Mouse (Mus musculus) gastrocnemius, postnatal 25 days (tissue): Measurements from ENCODE around the gene Tacc2. TPM values are rescaled to one million over a fixed set of nuclear protein-coding genes. Genes with fewer than 3 reads are reported as not detected.
"Not testable (repeated sequence)": the region's sequence is repeated elsewhere in the genome, so short reads cannot be mapped to it uniquely, and the experiment has no call there.

Experiments used
- DNase-seq: peaks from one replicate; pipeline ENCODE4 v3.0.0; 2022
- total RNA-seq, 2 experiments: library from RNA; stranded (reverse); gene quantifications; 1 replicate in 1 of 2; 2 replicates in 1 of 2; pipeline ENCODE4 v1.2.3; 2021

The Tacc2 gene
- total RNA-seq, 2 experiments from 2014 or later, result 422 to 535 TPM

DNA sequence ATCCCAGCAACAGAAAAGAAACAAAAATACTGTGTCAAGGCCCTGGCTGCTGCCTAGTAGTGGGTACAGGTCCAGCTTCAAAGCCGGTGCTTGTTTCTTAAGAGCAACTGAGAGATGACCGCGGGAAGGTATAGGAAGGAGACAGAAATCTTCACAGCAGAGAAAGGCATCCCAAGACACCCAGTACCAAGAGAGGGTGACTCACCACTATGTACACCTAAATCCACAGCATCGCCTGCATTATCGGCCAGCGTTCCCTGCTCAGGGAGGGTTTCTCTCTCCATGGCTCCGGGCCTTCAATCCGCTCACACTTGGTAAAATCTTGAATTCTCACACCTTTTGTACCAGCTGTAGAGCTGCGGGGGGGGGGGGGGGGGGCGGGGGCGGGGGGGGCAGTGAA lies 4.4 kb upstream of the Tacc2 start, which contains the start of gene Nsmce4a:
TSS of gene Nsmce4a (minus strand) at position 298 of the 400 bp plus-strand sequence.
- no peak for DNase-seq

- no peak for DNase-seq
These were observed 3.5 kb upstream of the Tacc2 start for GRCm38 (mm10) chr7:130573746-130574145.

DNA sequence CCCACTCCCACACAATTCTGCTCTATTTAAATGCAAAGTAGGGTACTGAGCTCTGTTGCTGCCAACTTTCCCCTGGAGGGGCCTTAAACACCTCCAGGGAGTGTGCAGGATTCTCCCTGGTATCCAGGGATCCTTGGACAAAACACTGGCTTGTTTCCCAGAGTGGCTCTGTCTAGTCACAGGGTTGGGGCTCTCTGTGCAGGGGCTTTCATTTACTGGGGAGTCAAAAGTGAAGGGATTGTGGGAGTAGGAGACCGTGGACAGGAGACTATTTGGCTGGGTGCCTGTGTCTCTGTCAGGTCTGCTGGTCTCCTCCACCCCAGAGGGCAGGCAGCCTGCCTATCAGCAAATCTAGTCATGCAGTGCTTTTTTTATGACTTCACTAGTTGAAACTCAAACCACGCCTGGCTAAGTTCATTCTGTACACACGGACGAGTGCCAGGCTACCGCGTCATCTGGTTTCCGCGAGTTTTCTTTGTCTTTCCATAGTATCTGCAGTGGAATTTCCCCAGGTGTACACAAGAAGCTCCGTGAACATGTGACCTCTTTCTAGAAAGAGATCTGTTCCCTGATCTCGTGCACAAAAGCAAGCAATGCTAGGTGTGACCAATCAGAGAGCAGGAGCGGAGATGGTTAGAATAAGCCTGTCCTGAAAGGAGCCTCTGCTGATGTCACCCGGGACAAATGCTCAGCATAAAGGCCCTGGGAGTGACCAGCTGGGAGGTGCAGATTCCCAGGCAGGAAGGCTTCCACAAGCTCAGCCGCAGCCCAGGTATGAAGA lies 2.8 kb upstream of the Tacc2 start:
- no peak for DNase-seq

- DNase-seq, result no peak
These were observed 257 bp upstream of the Tacc2 start for GRCm38 (mm10) chr7:130576981-130577380.

GRCm38 (mm10) chr7:130578066-130578465 lies 828 bp downstream of the Tacc2 start:
- no peak for DNase-seq

GRCm38 (mm10) chr7:130578607-130579006 lies 1.4 kb downstream of the Tacc2 start:
- no peak for DNase-seq

DNA sequence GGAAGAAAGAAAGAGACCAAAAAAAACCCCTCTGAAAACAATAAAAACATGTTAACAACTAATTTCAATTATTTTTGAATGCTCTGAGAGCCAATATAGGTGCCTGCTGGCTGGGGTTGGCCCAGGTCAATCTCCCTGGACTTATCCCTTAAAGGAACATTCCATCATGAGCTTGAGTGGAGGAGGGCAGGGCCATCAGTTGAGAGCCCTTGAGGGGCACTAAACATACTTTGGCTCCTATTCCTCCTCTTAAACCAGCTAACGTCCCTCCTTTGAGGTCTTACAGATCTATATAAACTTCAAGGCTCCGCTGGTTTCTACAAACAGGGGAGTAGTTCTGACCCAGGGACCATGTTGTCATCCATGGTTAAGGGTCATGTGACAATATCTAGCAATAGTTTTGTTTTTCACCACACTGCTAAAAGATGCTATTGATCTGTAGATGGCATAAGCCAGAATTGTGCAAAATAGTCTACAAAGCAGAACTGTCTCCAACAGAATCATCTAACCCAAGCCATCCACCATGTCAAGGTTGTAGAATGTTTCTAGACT lies 9.4 kb downstream of the Tacc2 start:
- DNase-seq, result no peak

DNA sequence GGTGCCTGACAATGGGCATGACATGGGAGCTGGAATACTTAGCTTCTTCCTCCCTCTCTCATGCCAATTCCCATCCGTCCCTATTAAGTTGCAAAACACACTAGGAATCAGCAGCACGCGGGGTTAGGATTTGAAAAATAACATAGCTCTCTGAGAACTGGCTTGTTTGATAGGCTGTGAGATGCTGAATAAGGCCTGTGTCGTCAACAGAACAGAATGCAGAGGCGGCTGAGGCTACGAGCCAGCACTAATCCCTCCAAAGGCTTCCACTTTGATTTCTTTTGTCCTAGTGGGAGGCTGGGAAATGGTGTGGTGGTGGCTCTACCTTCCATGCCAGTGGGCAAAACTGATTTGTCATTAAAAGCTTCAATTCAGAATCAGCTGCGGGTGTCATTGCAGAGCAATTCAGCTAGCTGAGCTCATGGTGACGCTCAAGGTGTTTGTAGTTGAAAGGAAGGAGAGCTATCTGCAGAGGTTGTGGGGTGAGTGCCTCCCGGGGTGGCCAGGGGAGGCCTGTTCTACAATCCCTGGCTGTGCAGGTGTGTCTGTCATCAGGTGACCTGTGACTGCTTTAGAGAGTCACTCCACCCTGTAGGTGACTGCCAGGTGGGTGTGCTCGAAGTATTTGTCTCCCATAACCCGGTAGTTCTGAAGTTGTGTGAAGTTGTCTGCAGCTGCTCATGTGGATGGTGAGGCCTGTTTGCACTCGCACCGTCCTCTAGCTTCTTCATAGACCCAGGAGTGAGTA lies 13.0 kb downstream of the Tacc2 start:
- DNase-seq, result no peak

DNA sequence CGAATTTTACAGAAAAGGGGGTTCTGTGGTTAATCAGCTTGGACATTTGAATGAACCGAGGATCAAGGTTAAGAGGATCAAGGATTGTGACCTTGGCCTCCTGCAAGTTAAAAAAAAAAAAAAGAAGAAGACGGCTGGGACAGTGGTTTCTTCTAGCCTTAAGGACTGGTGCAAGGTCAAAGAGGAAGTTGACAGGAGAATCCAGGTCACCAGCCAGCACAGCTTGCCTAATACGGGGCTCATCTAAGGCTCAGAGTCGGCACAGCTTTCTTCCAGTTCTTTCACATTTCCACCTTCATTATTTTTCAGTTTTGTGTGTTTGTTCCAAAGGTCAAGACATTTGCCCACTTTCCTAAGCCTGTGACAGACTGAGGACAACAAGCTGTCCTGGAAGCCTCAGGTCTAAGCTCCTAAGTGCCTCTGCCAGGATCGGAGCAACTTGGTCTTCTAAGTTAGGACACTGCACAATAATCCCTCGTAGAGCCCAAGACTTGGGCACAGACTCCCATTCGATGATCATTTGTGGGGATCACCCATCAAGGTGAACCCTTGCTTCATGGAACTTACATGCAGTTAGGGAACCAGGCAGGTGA lies 13.7 kb downstream of the Tacc2 start:
- no peak for DNase-seq

DNA sequence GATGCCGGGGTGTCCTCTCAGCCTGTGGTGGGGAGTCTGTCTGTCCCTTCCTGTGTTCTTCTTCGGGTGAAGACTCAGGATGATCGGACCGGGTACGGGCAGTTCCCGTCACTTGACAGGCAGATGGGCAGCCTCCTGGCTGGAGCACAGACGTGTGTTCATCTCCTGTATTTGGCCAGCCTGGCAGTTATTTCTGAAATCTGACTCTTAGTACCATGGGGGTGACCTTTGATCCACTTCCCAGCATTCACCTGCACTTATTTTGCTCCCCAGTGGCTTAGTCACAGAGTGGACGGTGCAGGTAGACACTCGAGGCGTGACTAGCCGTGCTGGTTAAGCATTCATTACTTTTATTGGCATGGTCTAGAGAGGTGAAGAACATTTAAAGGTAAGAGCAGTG lies 15.7 kb downstream of the Tacc2 start:
- DNase-seq, result not testable (repeated sequence)

GRCm38 (mm10) chr7:130593375-130594239 lies 16.4 kb downstream of the Tacc2 start:
- not testable (repeated sequence) for DNase-seq

DNA sequence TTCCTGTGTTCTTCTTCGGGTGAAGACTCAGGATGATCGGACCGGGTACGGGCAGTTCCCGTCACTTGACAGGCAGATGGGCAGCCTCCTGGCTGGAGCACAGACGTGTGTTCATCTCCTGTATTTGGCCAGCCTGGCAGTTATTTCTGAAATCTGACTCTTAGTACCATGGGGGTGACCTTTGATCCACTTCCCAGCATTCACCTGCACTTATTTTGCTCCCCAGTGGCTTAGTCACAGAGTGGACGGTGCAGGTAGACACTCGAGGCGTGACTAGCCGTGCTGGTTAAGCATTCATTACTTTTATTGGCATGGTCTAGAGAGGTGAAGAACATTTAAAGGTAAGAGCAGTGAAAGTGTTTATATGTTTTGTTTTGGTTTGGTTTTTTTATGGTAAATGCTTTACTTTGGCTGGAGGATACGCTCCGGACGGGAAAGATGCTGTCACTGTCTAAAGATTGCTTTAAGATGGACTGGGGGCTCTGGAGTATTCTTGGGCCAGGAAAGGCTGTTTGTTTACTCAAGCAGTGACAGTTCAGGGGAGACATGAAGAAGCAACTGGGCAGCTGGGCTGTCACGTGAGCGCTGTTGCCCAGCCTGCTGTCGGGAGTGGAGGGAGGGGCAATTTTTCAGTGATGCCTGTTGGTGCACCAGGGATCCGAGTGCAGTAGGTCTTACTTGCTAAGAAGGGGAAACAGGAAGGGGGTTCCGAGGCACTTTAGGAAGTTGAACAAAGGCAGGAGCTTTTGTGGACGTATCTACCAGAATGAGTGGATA lies 19.0 kb downstream of the Tacc2 start:
- DNase-seq, result peak; percentile 60

DNA sequence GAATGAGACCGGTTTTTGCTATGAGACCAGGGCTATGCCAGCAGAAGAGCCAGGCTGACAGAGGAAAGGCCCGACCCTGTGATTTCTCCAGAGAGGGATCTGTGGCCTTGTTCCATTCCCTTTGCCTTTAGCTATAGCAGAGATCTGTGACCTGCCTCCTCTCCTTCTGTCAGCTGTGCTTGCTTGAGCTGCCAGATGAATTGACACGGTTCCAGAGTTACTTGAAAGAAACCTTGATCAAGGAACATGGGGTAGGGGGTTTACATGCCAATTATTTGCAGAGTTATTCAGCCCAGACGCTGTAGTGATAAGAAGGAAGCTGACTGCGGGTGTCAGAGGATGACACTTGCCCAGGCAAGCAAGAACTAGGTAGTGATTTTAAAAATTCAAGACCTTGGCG lies 20.3 kb downstream of the Tacc2 start:
- DNase-seq, result no peak

DNA sequence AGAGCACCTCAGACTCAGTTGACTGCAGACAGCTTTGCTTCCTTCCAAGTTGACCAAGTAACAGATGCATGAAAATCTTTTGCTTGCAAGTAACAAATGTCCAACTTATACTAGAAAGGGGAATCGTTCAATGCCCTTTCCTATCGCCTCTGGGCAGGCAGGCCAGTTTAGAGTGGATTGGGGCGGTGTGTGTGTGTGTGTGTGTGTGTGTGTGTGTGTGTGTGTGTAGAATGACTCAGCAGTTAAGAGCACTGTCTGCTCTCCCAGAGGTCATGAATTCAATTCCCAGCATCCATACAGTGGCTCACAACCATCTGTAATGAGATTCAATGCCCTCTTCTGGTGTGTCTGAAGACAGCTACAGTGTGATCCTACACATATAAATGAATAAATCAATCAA lies 22.8 kb downstream of the Tacc2 start:
- no peak for DNase-seq

DNA sequence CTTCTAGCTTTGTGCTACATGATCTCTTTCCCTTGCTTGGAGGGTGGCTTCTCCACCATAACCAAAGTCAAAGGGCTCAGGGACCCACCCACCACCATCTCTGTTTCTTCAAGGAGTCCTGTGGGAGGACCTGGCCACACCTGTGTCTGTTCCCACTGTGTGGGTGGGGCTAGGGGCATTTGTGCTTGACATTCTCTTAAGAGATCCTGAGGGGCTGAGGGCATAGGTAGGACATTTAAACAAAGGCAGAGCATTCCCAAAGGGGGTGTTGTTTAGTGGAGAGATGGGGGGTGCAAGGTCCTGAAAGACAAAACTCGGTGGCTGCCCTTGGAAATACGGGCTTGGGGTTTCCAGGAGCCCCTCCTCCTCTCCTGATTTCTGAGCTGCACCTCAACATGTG lies 23.3 kb downstream of the Tacc2 start:
- DNase-seq, result no peak

DNA sequence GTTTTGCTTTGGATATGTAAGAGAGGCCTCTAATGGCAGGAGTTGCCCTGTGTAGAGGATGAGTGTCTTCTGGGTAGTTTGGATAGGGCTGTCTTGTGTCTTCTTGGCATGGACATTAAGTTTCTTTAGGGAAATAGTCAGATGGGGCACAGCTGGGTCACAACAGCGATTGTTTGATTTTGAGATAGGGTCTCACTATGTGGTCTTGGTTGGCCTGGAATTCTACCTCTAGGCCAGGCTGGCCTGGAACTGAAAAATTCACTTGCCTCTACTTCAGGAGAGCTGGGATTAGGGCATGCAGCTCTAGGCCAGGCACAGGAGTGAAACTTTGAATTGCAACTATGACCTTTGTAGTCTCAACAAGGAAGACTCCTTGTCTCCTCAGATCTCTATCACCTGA lies 25.6 kb downstream of the Tacc2 start:
- no peak for DNase-seq

- DNase-seq, result no peak
These were observed 26.3 kb downstream of the Tacc2 start for GRCm38 (mm10) chr7:130603556-130603955.

DNA sequence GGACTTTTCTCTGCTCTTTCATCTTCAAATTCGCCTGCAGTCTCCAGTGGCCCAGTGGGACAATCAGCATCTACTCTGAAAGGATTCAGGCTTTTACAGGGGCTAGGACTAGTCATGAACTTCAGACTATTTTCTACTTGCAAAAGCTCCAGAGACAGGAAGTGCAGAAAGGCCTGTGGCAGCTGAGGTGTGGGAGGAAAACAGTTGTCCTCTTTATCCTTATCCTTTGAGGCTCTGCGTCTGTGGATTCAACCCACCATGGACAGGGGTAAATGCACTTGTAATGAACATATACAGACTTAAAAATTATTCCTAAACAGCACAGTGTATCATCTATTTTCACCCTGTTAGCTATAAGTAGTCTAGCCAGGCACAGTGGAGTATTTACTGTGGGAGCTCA lies 27.2 kb downstream of the Tacc2 start:
- no peak for DNase-seq

DNA sequence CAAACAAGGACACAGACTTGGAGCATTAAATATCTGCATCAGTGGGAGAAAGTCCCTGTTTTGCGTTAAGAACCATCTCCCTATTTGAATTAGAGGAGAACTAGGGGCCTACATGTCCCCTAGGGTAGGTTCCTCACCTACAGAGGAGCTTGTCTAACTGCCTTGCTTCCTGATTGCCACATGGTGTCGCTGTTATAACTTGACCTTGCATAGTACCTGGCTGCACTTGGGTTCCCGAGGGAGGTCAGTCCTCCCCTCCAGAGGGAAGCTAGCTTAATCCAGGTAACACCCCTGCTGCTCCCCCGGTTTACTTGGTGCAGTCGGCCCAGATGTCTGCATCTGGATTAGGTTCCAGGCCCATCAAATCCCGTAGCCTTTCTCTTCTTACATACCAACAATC lies 27.9 kb downstream of the Tacc2 start:
- DNase-seq, result no peak

GRCm38 (mm10) chr7:130606958-130607357 lies 29.7 kb downstream of the Tacc2 start:
- no peak for DNase-seq

DNA sequence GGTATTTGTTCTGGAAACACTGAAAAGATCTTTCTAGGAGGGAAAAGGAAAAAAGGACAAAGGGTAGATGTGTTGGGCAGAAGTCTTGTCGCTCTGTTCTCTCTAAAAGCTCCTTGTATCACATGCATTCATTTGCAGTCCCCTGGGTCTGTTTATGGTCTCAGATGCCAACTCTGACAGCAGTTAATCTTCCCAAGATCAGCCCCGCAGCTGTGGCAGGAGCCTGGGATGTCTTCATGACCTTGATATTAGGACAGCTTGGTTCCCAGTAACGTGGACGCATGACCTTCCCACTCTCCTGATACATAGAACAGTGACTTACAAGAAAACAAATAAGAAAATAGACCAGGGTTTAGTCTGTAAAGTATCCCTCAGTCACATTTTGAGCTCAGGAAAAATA lies 36.7 kb downstream of the Tacc2 start:
- peak; percentile 36 for DNase-seq
